Mouse (Mus musculus) stomach, postnatal 0 days (tissue): ENCODE data around the gene Upf1.

Experiments
- CTCF ChIP-seq: IDR thresholded peaks from 2 replicates; pipeline ENCODE4 v1.5.1; 2016; ENCODE audit warnings: antibody characterized with exemption, low read depth, mild to moderate bottlenecking, moderate library complexity
- EP300 ChIP-seq: optimal IDR thresholded peaks from 2 replicates; pipeline ENCODE3; 2016; ENCODE audit warnings: antibody characterized with exemption

DNA sequence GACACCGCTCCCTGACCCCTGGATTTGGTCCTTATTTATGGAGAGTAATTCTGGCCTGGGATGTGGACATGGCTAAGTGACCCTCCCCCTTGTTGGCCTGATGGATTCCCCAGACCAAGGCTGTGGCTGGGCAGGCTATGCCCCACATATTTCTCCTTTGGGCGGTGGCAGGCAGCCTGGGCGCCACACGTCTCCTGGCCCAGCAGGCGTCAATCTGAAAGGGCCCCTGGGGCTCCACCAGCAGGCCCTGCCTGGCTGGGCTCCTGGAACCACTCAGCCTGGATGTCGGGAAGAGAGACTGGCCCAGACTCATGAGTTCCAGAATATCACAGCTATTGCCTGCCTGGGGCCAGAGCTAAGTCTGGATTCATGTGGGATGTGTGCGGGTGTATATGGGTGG lies 17.4 kb upstream of the Upf1 start:
- TF ChIP-seq CTCF (no peak), EP300 (no peak)
